ENCODE assay signal across 9 mouse cellular contexts in the genomic region with DNA sequence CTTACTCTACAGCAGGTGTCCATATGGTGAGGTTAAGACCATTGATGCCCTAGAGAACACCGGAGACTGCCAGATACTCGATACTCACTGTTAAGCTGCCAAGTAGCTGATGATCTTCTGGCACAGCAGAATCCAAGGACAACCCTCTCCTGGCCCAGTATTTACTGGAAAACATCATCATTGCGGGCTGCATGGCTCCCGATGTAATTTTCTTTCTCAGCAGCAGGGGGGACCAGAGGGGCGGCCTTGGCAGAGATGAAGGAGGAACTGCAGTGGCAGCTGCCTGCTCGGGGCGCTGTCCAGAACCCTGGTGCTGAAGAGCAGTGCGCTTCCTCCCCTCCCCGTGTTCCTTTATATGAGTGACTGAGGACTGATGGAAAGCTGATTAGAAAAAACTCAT. TPM values are rescaled to one million over a fixed set of nuclear protein-coding genes. Genes with fewer than 3 reads are reported as not detected.
DNase-seq lines count a peak whose midpoint lies in the region; ATAC-seq and TF ChIP-seq lines count a peak whose summit lies in the region.
"Had no signal": no experiment of that assay in that cellular context is flagged by ENCODE, and none has a peak within 500 bp of the region (broad histone marks: within the 10 kb centered on the region; RNA-seq: fewer than 3 reads in every experiment).

Gene Tph2 (minus strand): TSS at position 326 of the 400 bp plus-strand sequence.

- no peaks in the 10 kb centered on the region for H3K9me3 ChIP-seq in hindbrain, postnatal 0 days (ENCODE audit: low read length)
- no peaks in the 10 kb centered on the region for H3K9me3 ChIP-seq in midbrain, embryonic 10.5 days (replicated peaks)

- H3K27me3 ChIP-seq in Patski: peaks cover 26% of the 10 kb centered on the region
- no peaks in the 10 kb centered on the region for H3K27me3 ChIP-seq in hindbrain, postnatal 0 days (ENCODE audit: insufficient read depth, low read length)
- no peaks in the 10 kb centered on the region for H3K27me3 ChIP-seq in midbrain, embryonic 10.5 days (ENCODE audit: low read depth, poor library complexity, severe bottlenecking)

- peak; percentile 89 for ATAC-seq in Patski
- peak; percentile 91 for ATAC-seq in hindbrain, postnatal 0 days

- WGBS in hindbrain, postnatal 0 days: 5% methylated on average over 9 of the region's 9 CpGs
- WGBS in midbrain, embryonic 10.5 days: 8% methylated on average over 9 of the region's 9 CpGs

- no peaks in the 10 kb centered on the region for H3K36me3 ChIP-seq in hindbrain, postnatal 0 days (ENCODE audit: insufficient read depth, low read length)
- H3K36me3 ChIP-seq in midbrain, embryonic 10.5 days: no peaks in the 10 kb centered on the region

- no peak within 1 kb of the TSS for H3K9ac ChIP-seq in hindbrain, postnatal 0 days (replicated peaks; ENCODE audit: low read length)

- peak; percentile 17 for DNase-seq in Patski (ENCODE audit: low read depth, low spot score)
- DNase-seq in cerebellum, adult 9-10 months: peak; percentile 81
- peak; percentile 34 to 55 for DNase-seq in frontal cortex, postnatal 14 days (ENCODE audit: low spot score in 2 of 2)
- DNase-seq in hindbrain, postnatal 0 days (ENCODE audit: low spot score): peak; percentile 86
- peak; percentile 29 to 54 for DNase-seq in left cerebral cortex, adult 2 months (ENCODE audit: extremely low spot score in 1 of 2, low spot score in 2 of 2)
- peak; percentile 80 for DNase-seq in midbrain, embryonic 10.5 days (ENCODE audit: low spot score)
- DNase-seq in right cerebral cortex, postnatal 25 days: peak; percentile 49
- peak; percentile 27 to 59 for DNase-seq in urinary bladder, postnatal 36 days (ENCODE audit: low spot score in 2 of 2)

- CTCF ChIA-PET in Patski (lab: Charles Lee): interaction anchor here (0.8 to 1.4 kb wide), 3 partner anchors 8 to 20 kb away, joined by 3 read pairs; no protein-coding TSS in a partner anchor

- intact Hi-C loops in left cerebral cortex, adult 2 months (cut with DNase I): no loop called here

- in situ Hi-C loops in Patski (cut with MboI; ENCODE audit: low pct_unique_long_range_greater_than_20kb): no loop called here

- H3K4me1 ChIP-seq in hindbrain, postnatal 0 days (ENCODE audit: insufficient read depth, low read length): no peaks in the 10 kb centered on the region
- H3K4me1 ChIP-seq in midbrain, embryonic 10.5 days: 0 out of 2 replicates have a peak, but pooled peaks cover 3% of the 10 kb centered on the region

- H3K4me3 ChIP-seq in hindbrain, postnatal 0 days (ENCODE audit: low read length): no peak within 1 kb of the TSS
- H3K4me3 ChIP-seq in left cerebral cortex, adult 2 months: no peak within 1 kb of the TSS
- H3K4me3 ChIP-seq in midbrain, embryonic 10.5 days: no peak within 1 kb of the TSS

- TF ChIP-seq CTCF in Patski (IDR thresholded peaks at IDR 0.05): peak; percentile 89
- peak; percentile 84 for TF ChIP-seq CTCF in hindbrain, postnatal 0 days (IDR thresholded peaks at IDR 0.05; ENCODE audit: low read depth)
- peak; percentile 65 for TF ChIP-seq CTCF in left cerebral cortex, adult 2 months (IDR thresholded peaks at IDR 0.05)

- POLR2A ChIA-PET in Patski (lab: Charles Lee): no interaction called here

- H3K4me2 ChIP-seq in hindbrain, postnatal 0 days (ENCODE audit: low read depth, low read length): peak within 1 kb of the TSS; percentile 27; the same call in 1 of the 2 replicates

- H3K27ac ChIP-seq in hindbrain, postnatal 0 days: no peak within 1 kb of the TSS
- no peak within 1 kb of the TSS for H3K27ac ChIP-seq in left cerebral cortex, adult 2 months
- H3K27ac ChIP-seq in midbrain, embryonic 10.5 days (replicated peaks): no peak within 1 kb of the TSS

RNA-seq across cellular contexts. Expression of gene Tph2, which starts in this region (rescaled TPM):
- polyA plus RNA-seq in Patski (2021): not detected
- 9.8 and 14.0 TPM in 2 replicates for total RNA-seq in hindbrain, postnatal 0 days (2014; rRNA removed)
- polyA plus RNA-seq in hindbrain, postnatal 0 days (2015; fragmentation: Nextera tagmentation; extraction: Ambion mirVana): 13.6 and 17.9 TPM in 2 replicates
- under 1 TPM; 0.72 to 0.79 TPM for total RNA-seq in left cerebral cortex, adult 2 months (2021)
- polyA plus RNA-seq in midbrain, embryonic 10.5 days (2016; fragmentation: Nextera tagmentation; extraction: Ambion mirVana): 0.07 and 0.16 TPM in 2 replicates
- total RNA-seq: liver, adult 2 months had no signal
- polyA plus RNA-seq: liver, adult 2 months had no signal

Comparison
In these comparisons a context has a peak if more than half of its experiments do, and no peak if none do; other contexts are left out.
1. RNA of gene Tph2 (polyA plus RNA-seq): 13.6 to 17.9 TPM in hindbrain, postnatal 0 days; 0.07 to 0.16 TPM in midbrain, embryonic 10.5 days and not detected in Patski (single experiment); every median in the first group is over 10 times any median in the second.
2. Peak in DNase-seq and ATAC-seq in Patski; RNA of the gene not detected or under 1 TPM.
3. Peak in DNase-seq in left cerebral cortex, adult 2 months; RNA of the gene not detected or under 1 TPM.
4. Peak in DNase-seq in midbrain, embryonic 10.5 days; RNA of the gene not detected or under 1 TPM.
5. DNase-seq: peak in every context shown above with its lines; median percentile 86 in hindbrain, postnatal 0 days; 81 in cerebellum, adult 9-10 months; 80 in midbrain, embryonic 10.5 days; 49 in right cerebral cortex, postnatal 25 days; 44 in frontal cortex, postnatal 14 days; 43 in urinary bladder, postnatal 36 days; 42 in left cerebral cortex, adult 2 months; 17 in Patski.
6. Peak in every context shown above with its lines, with median percentiles within 50 percentile points of each other: CTCF ChIP-seq.